Mouse (Mus musculus) lung, postnatal 36 days (tissue): ENCODE results near the gene Riiad1.
A peak's percentile ranks its signal among the peaks of the same experiment; 100 is the strongest.

Experiments
- DNase-seq: peaks from one replicate; pipeline ENCODE4 v3.0.0; 2022; ENCODE audit warnings: mixed read lengths

Riiad1 gene

GRCm38 (mm10) chr3:94459834-94460233 lies 20.3 kb downstream of the Riiad1 start:
- DNase-seq = no peak

- DNase-seq = no peak
These were observed 23.1 kb downstream of the Riiad1 start for GRCm38 (mm10) chr3:94457055-94457454.

DNA sequence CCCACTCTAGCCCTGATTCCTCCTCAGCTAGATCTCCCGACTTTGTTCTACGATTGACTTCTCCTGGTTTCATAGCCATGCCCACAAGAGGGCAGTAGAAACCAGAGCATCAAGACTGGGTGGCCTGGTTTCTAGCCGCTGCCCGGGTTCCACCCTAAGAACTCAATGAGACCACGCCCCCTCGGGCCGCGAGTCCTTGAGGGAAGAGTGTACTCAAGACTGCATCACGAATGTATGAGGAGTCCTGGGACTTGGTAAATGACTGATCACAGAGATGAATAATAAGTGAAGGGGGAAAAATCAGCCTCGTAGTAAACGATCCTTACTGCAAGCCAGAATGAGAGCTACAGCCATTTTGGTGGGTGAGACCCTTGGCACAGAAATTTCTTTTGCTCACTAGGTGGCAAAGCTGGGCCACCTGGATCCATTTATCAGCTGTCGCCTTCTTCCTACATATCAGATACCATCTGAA lies 23.6 kb downstream of the Riiad1 start:
- peak; percentile 93 for DNase-seq

DNA sequence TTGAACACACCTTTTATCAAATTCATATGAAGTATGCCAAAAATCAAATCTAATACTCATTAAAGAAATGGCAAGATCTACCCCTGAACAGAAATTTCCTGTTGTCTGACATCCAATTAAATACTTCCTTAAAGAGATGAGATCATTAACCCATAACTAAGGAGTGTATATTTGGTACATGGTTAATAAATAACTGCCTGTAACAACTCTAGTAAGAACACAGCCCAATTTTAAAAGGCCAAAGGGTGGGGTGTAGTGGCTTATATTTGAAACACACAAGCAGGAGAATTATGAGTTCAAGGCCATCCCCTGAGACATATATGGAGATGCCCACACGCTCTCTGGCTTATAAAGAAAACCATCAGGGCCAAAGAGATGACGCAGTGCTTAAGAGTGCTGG lies 30.8 kb downstream of the Riiad1 start:
- DNase-seq = no peak

- no peak for DNase-seq
These were observed 36.6 kb downstream of the Riiad1 start, which contains the start of gene Oaz3 for GRCm38 (mm10) chr3:94443597-94443964. Gene Oaz3 (minus strand): TSS chr3:94443915.

DNA sequence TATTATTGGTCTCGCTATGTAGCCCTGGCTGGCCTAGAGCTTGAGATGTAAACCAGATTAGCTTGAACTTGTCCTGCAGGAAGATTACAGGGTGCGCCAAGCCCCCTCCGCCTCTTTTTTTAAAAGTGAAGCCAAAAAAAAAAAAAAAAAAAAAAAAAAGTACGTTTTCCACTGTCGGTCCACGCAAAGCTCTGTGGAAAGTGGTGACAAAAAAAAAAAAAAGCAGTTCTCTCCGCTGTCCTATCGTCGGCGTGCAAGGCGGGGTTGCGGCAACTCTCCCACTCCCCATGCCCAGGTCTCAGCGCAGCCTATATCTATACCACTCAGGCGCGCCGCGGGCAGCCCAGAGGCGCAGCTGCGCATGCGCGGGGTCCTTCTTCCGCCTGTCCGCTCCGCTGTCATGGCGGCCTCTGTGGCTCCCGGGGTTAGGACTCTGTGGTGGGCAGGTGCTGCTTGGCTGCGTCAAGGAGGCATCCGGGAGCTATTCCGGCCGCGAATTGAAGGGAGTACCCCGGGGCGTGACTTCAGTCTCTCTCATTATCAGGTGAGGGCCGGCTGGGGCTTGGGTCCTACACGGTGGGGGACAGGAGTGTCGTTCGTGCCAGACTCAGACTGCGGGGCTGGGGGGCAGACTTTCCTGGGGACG lies 37.1 kb downstream of the Riiad1 start, which contains the start of gene Mrpl9:
Mrpl9 (plus strand) TSS at position 368 of the 646 bp plus-strand sequence.
- peak; percentile 95 for DNase-seq

GRCm38 (mm10) chr3:94441182-94441581 lies 39.0 kb downstream of the Riiad1 start:
- DNase-seq = peak; percentile 39

DNA sequence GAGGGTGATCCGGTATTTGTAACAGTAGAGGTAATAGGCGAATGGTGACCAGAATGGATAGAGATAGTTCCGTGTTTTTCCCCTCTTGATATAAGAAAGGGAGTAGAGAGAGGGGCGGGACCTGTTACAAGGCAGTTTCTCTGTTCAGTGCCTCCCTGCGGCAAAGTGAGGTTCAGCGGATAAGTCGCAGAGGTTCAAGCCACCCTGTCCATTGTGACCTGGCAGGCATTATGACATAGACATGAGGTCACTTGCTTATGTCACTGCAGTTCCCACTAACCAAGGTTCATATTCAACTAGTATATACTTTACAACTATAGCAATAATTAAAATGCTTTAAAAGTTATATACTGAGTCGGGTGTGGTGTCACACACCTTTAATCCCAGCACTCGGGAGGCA lies 43.7 kb downstream of the Riiad1 start:
- no peak for DNase-seq

DNA sequence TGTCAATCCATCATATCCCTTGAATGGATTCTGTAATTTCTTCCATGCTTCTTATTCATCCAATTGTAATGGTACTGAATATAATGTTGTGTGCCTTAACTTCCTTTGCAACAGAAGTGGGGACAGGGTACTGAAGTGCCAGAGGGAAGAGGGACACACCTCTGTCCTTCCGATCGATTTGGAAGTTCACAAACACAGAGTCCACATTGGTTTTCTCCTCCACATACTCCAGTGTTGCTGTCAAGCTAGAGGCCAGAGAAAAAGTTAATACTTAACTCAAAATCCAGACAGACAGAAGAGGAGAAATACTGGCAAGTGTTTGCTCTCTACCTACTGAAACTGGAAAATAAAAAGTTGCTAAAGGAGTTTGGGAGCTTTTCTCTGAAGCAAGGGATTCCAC lies 45.8 kb downstream of the Riiad1 start:
- no peak for DNase-seq

- no peak for DNase-seq
These were observed 49.2 kb downstream of the Riiad1 start for GRCm38 (mm10) chr3:94430980-94431379.
